Mouse (Mus musculus): ENCODE data around the gene Tmem63c.

DNA sequence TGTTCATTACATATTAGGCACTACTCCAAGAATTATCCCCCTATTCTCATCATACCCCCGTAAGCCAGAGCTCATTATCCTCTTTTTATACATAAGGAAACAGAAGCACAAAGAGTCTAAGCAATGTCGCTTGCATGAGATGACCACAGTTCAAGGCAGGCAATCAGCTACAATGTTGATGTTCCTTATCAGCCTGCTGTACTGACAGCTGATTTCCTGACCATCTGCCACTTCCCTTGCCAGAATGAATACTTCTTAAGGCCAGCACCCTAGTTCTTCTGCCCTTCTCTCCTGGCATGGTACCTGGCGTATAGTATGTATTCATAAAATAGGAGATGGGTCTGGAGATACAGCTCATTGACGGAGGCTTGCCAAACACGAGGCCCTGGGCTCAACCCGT lies 111.1 kb downstream of the Tmem63c start:
- no peak for TF ChIP-seq CTCF (IDR thresholded peaks at IDR 0.05; ENCODE audit: extremely low read depth, insufficient read depth, insufficient read length, insufficient replicate concordance)
- TF ChIP-seq POLR2A (IDR thresholded peaks at IDR 0.05; ENCODE audit: low read depth, low read length) = no peak
